Mouse (Mus musculus) G1E (cell line): ENCODE data around the gene Sirpa. TPM values are rescaled to one million over a fixed set of nuclear protein-coding genes. Genes with fewer than 3 reads are reported as not detected.

Experiments
- ATAC-seq: 2 replicates; pipeline ENCODE4 v1.8.0; 2016; ENCODE audit warnings: mild to moderate bottlenecking; ENCODE audit not compliant: insufficient number of reproducible peaks, poor library complexity, low FRiP score, severe bottlenecking; ENCODE audit errors: extremely low read depth
- DNase-seq: peaks from one replicate; pipeline ENCODE4 v3.0.0; 2012; ENCODE audit warnings: low spot score
- H3K27me3 ChIP-seq: 2 replicates; pipeline ENCODE4 v1.6.1; 2012; ENCODE audit warnings: mild to moderate bottlenecking, low read length, inconsistent platforms; ENCODE audit not compliant: insufficient read depth
- H3K36me3 ChIP-seq: replicated peaks from 2 replicates; pipeline ENCODE3; 2012; ENCODE audit warnings: mild to moderate bottlenecking, inconsistent platforms
- H3K4me1 ChIP-seq: 2 replicates; pipeline ENCODE4 v1.6.1; 2012; ENCODE audit warnings: low read depth, low read length, inconsistent platforms, mixed read lengths; ENCODE audit not compliant: insufficient read depth
- H3K4me3 ChIP-seq: 2 replicates; pipeline ENCODE4 v1.5.1; 2012; ENCODE audit warnings: low read depth, mild to moderate bottlenecking, inconsistent platforms, low read length, moderate library complexity, mixed read lengths
- H3K9me3 ChIP-seq: replicated peaks from 2 replicates; pipeline ENCODE4 v1.6.1; 2012; ENCODE audit warnings: inconsistent platforms
- CTCF ChIP-seq: IDR thresholded peaks from 2 replicates; pipeline ENCODE4 v1.5.1; 2012; ENCODE audit warnings: low read depth, low read length, inconsistent platforms, mixed read lengths
- GATA1 ChIP-seq: IDR thresholded peaks from 2 replicates; pipeline ENCODE4 v1.6.1; 2012; ENCODE audit warnings: borderline replicate concordance, low read length, inconsistent platforms, mixed read lengths
- GATA2 ChIP-seq: IDR thresholded peaks from 2 replicates; pipeline ENCODE4 v1.6.1; 2012; ENCODE audit warnings: low read depth, low read length, inconsistent platforms, borderline replicate concordance
- POLR2AphosphoS5 ChIP-seq: IDR thresholded peaks from 2 replicates; pipeline ENCODE4 v1.6.1; 2012; ENCODE audit warnings: low read depth, low read length, inconsistent platforms; ENCODE audit not compliant: insufficient replicate concordance
- TAL1 ChIP-seq: conservative IDR thresholded peaks from 2 replicates; pipeline ENCODE4 v1.6.1; 2012; ENCODE audit warnings: low read depth, low read length, inconsistent platforms, mixed read lengths
- polyA plus RNA-seq: library from polyadenylated mRNA; stranded (reverse); fragments of >175 nt; gene quantifications from 2 replicates; pipeline ENCODE4 v1.2.3, GENCODE M21; 2012
- total RNA-seq, 2 experiments: library from RNA; stranded (forward) in 1 of 2; stranded (reverse) in 1 of 2; fragments of 200-1000 nt in 1 of 2; fragments of >200 nt in 1 of 2; fragmentation: Nextera tagmentation in 1 of 2; gene quantifications; 2 replicates each; pipeline ENCODE4 v1.2.3; 2014 to 2017

Sirpa gene
- total and polyA plus RNA-seq, 3 experiments, result 1.2 TPM; not detected in 2

- Histone ChIP-seq H3K4me3 (no peak overlapping the region), H3K4me1 (no peaks in the 10 kb centered on the region; the same call in 1 of the 2 replicates), H3K27me3 (peaks cover 12% of the 10 kb centered on the region), H3K36me3 (no peaks in the 10 kb centered on the region), H3K9me3 (no peaks in the 10 kb centered on the region)
- TF ChIP-seq CTCF, result no peak
- no peak for TF ChIP-seq TAL1
- no peak for TF ChIP-seq GATA1
- no peak for TF ChIP-seq POLR2AphosphoS5
- DNase-seq, result no peak
- no peak for ATAC-seq
Measured at GRCm38 (mm10) chr2:129550781-129551180, 41.9 kb upstream of the Sirpa start.

GRCm38 (mm10) chr2:129556081-129556480 lies 36.6 kb upstream of the Sirpa start:
- Histone ChIP-seq H3K4me3 (no peak overlapping the region), H3K4me1 (no peaks in the 10 kb centered on the region), H3K36me3 (no peaks in the 10 kb centered on the region), H3K27me3 (no peaks in the 10 kb centered on the region; the same call in 1 of the 2 replicates), H3K9me3 (no peaks in the 10 kb centered on the region)
- DNase-seq, result no peak
- no peak for TF ChIP-seq GATA2
- no peak for TF ChIP-seq POLR2AphosphoS5
- no peak for TF ChIP-seq CTCF
- no peak for TF ChIP-seq GATA1
- ATAC-seq, result no peak

DNA sequence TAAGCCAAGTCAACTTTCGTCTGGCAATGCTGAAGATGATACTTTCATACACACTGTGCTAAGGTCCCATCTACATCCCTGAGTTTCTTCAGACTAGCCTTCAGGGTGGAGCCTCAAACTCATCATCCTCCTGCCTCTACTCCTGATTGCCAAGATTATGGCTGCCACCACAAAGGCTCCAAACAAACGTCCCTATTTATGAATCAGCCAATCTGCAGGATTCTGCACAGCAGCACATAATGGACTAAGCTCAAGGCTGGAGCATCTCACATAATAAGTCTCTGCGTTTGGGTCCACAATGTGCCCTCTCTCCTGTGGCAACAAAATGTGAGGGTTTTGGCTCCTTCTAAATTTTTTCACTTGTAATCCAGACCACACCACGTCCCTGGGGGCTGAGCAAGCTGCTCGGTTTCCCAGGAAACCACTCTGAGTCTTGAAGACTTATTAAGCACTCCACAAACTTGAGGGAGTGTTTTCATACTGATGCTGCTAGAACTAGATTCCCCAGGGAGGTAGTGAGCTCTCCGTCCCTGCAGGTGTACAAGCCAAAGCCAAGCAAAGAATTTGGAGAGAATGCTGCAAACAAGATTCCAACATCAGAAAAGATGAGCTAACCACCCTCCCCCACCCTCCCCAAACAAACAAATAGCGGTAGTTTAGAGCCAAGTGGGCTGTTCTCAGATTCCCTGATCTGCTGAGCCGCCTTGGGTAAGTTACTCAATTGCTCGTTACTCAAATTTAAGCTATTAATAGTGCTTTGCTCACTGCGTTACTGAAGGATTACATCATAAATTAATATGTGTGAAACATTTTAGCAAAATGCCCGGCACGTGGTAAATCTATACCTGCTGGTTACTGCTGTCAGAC lies 34.4 kb upstream of the Sirpa start:
- Histone ChIP-seq H3K27me3 (peaks cover under 1% of the 10 kb centered on the region), H3K36me3 (no peaks in the 10 kb centered on the region), H3K4me1 (no peaks in the 10 kb centered on the region), H3K4me3 (no peak overlapping the region), H3K9me3 (no peaks in the 10 kb centered on the region)
- DNase-seq, result no peak
- TF ChIP-seq GATA1 (no peak), GATA2 (no peak), CTCF (no peak), POLR2AphosphoS5 (no peak), TAL1 (no peak)
- no peak for ATAC-seq

- H3K4me3 ChIP-seq, result no peak overlapping the region
- no peak for ATAC-seq
- H3K4me1 ChIP-seq, result no peaks in the 10 kb centered on the region
- peaks cover 2% of the 10 kb centered on the region for H3K27me3 ChIP-seq
- DNase-seq, result no peak
- no peaks in the 10 kb centered on the region for H3K9me3 ChIP-seq
- no peak for TF ChIP-seq GATA2
- TF ChIP-seq TAL1, result no peak
- TF ChIP-seq GATA1, result no peak
- TF ChIP-seq POLR2AphosphoS5, result no peak
- TF ChIP-seq CTCF, result no peak
- H3K36me3 ChIP-seq, result no peaks in the 10 kb centered on the region
Measured at GRCm38 (mm10) chr2:129558875-129559219, 33.8 kb upstream of the Sirpa start.

GRCm38 (mm10) chr2:129561796-129562195 lies 30.8 kb upstream of the Sirpa start:
- DNase-seq (no peak), ATAC-seq (no peak)
- Histone ChIP-seq H3K27me3 (peaks cover 5% of the 10 kb centered on the region), H3K9me3 (no peaks in the 10 kb centered on the region), H3K4me3 (no peak overlapping the region), H3K4me1 (no peaks in the 10 kb centered on the region), H3K36me3 (no peaks in the 10 kb centered on the region)
- TF ChIP-seq GATA2, result no peak
- no peak for TF ChIP-seq CTCF
- TF ChIP-seq POLR2AphosphoS5, result no peak
- no peak for TF ChIP-seq TAL1
- no peak for TF ChIP-seq GATA1

GRCm38 (mm10) chr2:129563944-129564709 lies 28.5 kb upstream of the Sirpa start:
- no peak for TF ChIP-seq GATA2
- no peak for TF ChIP-seq POLR2AphosphoS5
- no peak for TF ChIP-seq GATA1
- TF ChIP-seq CTCF, result no peak
- TF ChIP-seq TAL1, result no peak
- Histone ChIP-seq H3K4me3 (no peak overlapping the region), H3K36me3 (no peaks in the 10 kb centered on the region), H3K9me3 (no peaks in the 10 kb centered on the region), H3K4me1 (no peaks in the 10 kb centered on the region), H3K27me3 (peaks cover 5% of the 10 kb centered on the region)
- DNase-seq (no peak), ATAC-seq (no peak)
